Mouse (Mus musculus): ENCODE results near the gene Fmo1. TPM values are rescaled to one million over a fixed set of nuclear protein-coding genes. Genes with fewer than 3 reads are reported as not detected.
"Not testable (repeated sequence)": the region's sequence is repeated elsewhere in the genome, so short reads cannot be mapped to it uniquely, and the experiment has no call there.

The Fmo1 gene
- total RNA-seq, 1 experiment from 2014 or later: 245 TPM

- no peak for DNase-seq
These were observed 70.0 kb downstream of the Fmo1 start for GRCm38 (mm10) chr1:162796441-162796840.

GRCm38 (mm10) chr1:162792306-162793044 is 73.9 kb downstream of the Fmo1 start:
- no peak for DNase-seq

DNA sequence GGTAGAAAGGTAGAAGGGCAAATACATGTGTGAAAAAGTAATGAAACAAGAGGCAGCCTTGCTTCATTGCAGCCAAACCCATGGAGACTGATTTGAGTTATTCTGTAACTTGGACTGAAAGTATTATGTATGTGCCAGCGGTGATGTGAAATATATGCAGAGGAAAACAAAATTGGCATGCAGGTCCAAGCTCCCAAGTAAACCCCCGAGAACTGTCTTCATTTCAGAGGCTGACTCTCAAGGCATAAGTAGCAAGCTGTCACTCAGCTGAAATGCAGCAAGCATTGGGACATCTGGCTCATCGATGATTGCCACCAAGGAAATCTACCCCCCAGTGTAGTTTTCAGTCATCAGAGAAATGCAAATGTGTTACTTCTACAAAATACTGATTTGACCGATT is 81.2 kb downstream of the Fmo1 start:
- DNase-seq: no peak

GRCm38 (mm10) chr1:162783669-162784248 is 82.7 kb downstream of the Fmo1 start:
- DNase-seq: no peak

GRCm38 (mm10) chr1:162781035-162781434 is 85.4 kb downstream of the Fmo1 start:
- DNase-seq: not testable (repeated sequence)

Other genes with a start within 250 kb of the Fmo1 start
- gene Myoc, start 227.5 kb downstream of the Fmo1 start, total RNA-seq (2021): 1.2 and 1.9 TPM in 2 replicates
- not detected in 2 replicates for gene Myocos, start 208.4 kb downstream of the Fmo1 start, total RNA-seq (2021)
- gene Prrc2c, start 126.1 kb downstream of the Fmo1 start, total RNA-seq (2021): 139 and 183 TPM in 2 replicates
- gene Fmo4, start 52.6 kb downstream of the Fmo1 start, total RNA-seq (2021): 0.70 and 0.71 TPM in 2 replicates
- 20.9 and 31.5 TPM in 2 replicates for gene Fmo2, start 32.1 kb upstream of the Fmo1 start, total RNA-seq (2021)
- gene Fmo6, start 70.9 kb upstream of the Fmo1 start, total RNA-seq (2021): not detected in 2 replicates
- 0.76 TPM in 1 of 2 replicates, not detected in the other for gene Fmo3, start 117.9 kb upstream of the Fmo1 start, total RNA-seq (2021)
- gene Mroh9, start 219.1 kb upstream of the Fmo1 start, total RNA-seq (2021): not detected in 2 replicates